Mouse (Mus musculus) liver, postnatal 0 days (tissue): ENCODE data around the gene Afp. TPM values are rescaled to one million over a fixed set of nuclear protein-coding genes. Genes with fewer than 3 reads are reported as not detected.

Experiments
- ATAC-seq: fragments of 200-750 bp; cut with Nextera tagmentation; 2 replicates; pipeline ENCODE4 v1.8.0; 2017; ENCODE audit warnings: mild to moderate bottlenecking, moderate library complexity
- DNase-seq: peaks from one replicate; pipeline ENCODE4 v3.0.0-alpha.2; 2016
- H3K27ac ChIP-seq: fragments of 300-500 bp; sonication (generic); 2 replicates; pipeline ENCODE4 v1.5.1; 2014; ENCODE audit warnings: antibody characterized with exemption, moderate library complexity, mild to moderate bottlenecking, low read depth
- H3K27me3 ChIP-seq: fragments of 300-500 bp; sonication (generic); 2 replicates; pipeline ENCODE4 v1.6.1; 2014; ENCODE audit warnings: low read length, control low read depth, mixed read lengths; ENCODE audit not compliant: insufficient read depth
- H3K36me3 ChIP-seq: fragments of 300-500 bp; sonication (generic); replicated peaks from 2 replicates; pipeline ENCODE4 v1.6.1; 2014; ENCODE audit warnings: mild to moderate bottlenecking, control low read depth, low read length, moderate library complexity, mixed read lengths; ENCODE audit not compliant: insufficient read depth
- H3K4me1 ChIP-seq: fragments of 300-500 bp; sonication (generic); 2 replicates; pipeline ENCODE4 v1.6.1; 2014; ENCODE audit warnings: antibody characterized with exemption, mild to moderate bottlenecking, control low read depth; ENCODE audit not compliant: insufficient read depth
- H3K4me2 ChIP-seq: fragments of 300-500 bp; sonication (generic); 2 replicates; pipeline ENCODE4 v1.6.1; 2014; ENCODE audit warnings: low read depth, mild to moderate bottlenecking, low read length, moderate library complexity, mixed read lengths
- H3K4me3 ChIP-seq: fragments of 300-500 bp; sonication (generic); 2 replicates; pipeline ENCODE4 v1.5.1; 2014; ENCODE audit warnings: low read depth, low read length
- H3K9ac ChIP-seq: fragments of 300-500 bp; sonication (generic); replicated peaks from 2 replicates; pipeline ENCODE4 v1.6.1; 2014; ENCODE audit warnings: mild to moderate bottlenecking, moderate library complexity
- H3K9me3 ChIP-seq: fragments of 300-500 bp; sonication (generic); 2 replicates; pipeline ENCODE4 v1.6.1; 2016; ENCODE audit warnings: mild to moderate bottlenecking, control low read depth, low read length, mixed read lengths
- CTCF ChIP-seq: sonication (generic); IDR thresholded peaks from 2 replicates; pipeline ENCODE4 v1.5.1; 2016; ENCODE audit warnings: antibody characterized with exemption, low read depth
- EP300 ChIP-seq: IDR thresholded peaks from 2 replicates; pipeline ENCODE4 v1.6.1; 2016; ENCODE audit warnings: antibody characterized with exemption, low read depth, mild to moderate bottlenecking
- WGBS: fragments of 180-500 bp; shearing (Covaris S2); extraction: QIAGEN DNeasy Blood & Tissue Kit; methylation state at CpG from one replicate; pipeline ENCODE4 v1.1.7; 2014; ENCODE audit not compliant: insufficient replicate concordance; 5-methylcytosine and 5-hydroxymethylcytosine counted together
- polyA plus RNA-seq: library from polyadenylated mRNA; unstranded; fragments of >200 nt; fragmentation: Nextera tagmentation; extraction: Ambion mirVana; gene quantifications from 2 replicates; pipeline ENCODE4 v1.2.1, GENCODE M21; 2015

The Afp gene
- polyA plus RNA-seq, 1 experiment from 2014 or later = 11,303 TPM

GRCm38 (mm10) chr5:90466806-90467205, 23.7 kb upstream of the Afp start:
- no peak overlapping the region for H3K27ac ChIP-seq
- no peak overlapping the region for H3K4me2 ChIP-seq
- no peak overlapping the region for H3K4me3 ChIP-seq
- ATAC-seq = no peak
- TF ChIP-seq EP300 (no peak), CTCF (no peak)
- WGBS = 52% methylated on average over 4 of the region's 4 CpGs
- no peaks in the 10 kb centered on the region for H3K27me3 ChIP-seq
- H3K4me1 ChIP-seq = no peaks in the 10 kb centered on the region
- DNase-seq = no peak
- no peaks in the 10 kb centered on the region for H3K9me3 ChIP-seq
- peaks cover 2% of the 10 kb centered on the region; the same call in 1 of the 2 replicates for H3K36me3 ChIP-seq
- no peak overlapping the region for H3K9ac ChIP-seq

- 58% methylated on average over 6 of the region's 6 CpGs for WGBS
- Histone ChIP-seq H3K4me3 (no peak overlapping the region), H3K36me3 (peaks cover 3% of the 10 kb centered on the region; the same call in 1 of the 2 replicates), H3K4me1 (no peaks in the 10 kb centered on the region), H3K27ac (no peak overlapping the region), H3K9ac (no peak overlapping the region), H3K9me3 (no peaks in the 10 kb centered on the region), H3K27me3 (no peaks in the 10 kb centered on the region), H3K4me2 (no peak overlapping the region)
- TF ChIP-seq CTCF = no peak
- no peak for TF ChIP-seq EP300
- peak; percentile 41 for DNase-seq
- peak; percentile 30 for ATAC-seq
Observed at GRCm38 (mm10) chr5:90467245-90467644, 23.3 kb upstream of the Afp start.

- 63% methylated on average over 3 of the region's 3 CpGs for WGBS
- TF ChIP-seq EP300 = no peak
- TF ChIP-seq CTCF = no peak
- peaks cover 5% of the 10 kb centered on the region; the same call in 1 of the 2 replicates for H3K36me3 ChIP-seq
Observed at GRCm38 (mm10) chr5:90470836-90471235, 19.7 kb upstream of the Afp start.

GRCm38 (mm10) chr5:90473902-90474301, 16.6 kb upstream of the Afp start:
- Histone ChIP-seq H3K27ac (peak overlapping the region; percentile 55; the same call in 1 of the 2 replicates), H3K36me3 (peaks cover 5% of the 10 kb centered on the region; the same call in 1 of the 2 replicates), H3K27me3 (no peaks in the 10 kb centered on the region), H3K4me1 (no peaks in the 10 kb centered on the region), H3K9me3 (no peaks in the 10 kb centered on the region), H3K4me2 (no peak overlapping the region), H3K4me3 (no peak overlapping the region), H3K9ac (no peak overlapping the region)
- DNase-seq (no peak), ATAC-seq (peak; percentile 55)
- WGBS = 45% methylated on average over 4 of the region's 4 CpGs
- TF ChIP-seq EP300 (no peak), CTCF (no peak)

More at GRCm38 (mm10) chr5:90470836-90471235, 19.7 kb upstream of the Afp start:
- DNase-seq (no peak), ATAC-seq (no peak)
- no peaks in the 10 kb centered on the region for H3K9me3 ChIP-seq
- no peaks in the 10 kb centered on the region for H3K4me1 ChIP-seq
- no peak overlapping the region for H3K4me2 ChIP-seq
- H3K27me3 ChIP-seq = no peaks in the 10 kb centered on the region
- no peak overlapping the region for H3K4me3 ChIP-seq
- no peak overlapping the region for H3K9ac ChIP-seq
- H3K27ac ChIP-seq = no peak overlapping the region

GRCm38 (mm10) chr5:90474369-90474768, 16.2 kb upstream of the Afp start:
- Histone ChIP-seq H3K4me1 (no peaks in the 10 kb centered on the region), H3K27me3 (no peaks in the 10 kb centered on the region), H3K9ac (no peak overlapping the region), H3K4me3 (no peak overlapping the region), H3K27ac (peak overlapping the region; percentile 55; the same call in 1 of the 2 replicates), H3K36me3 (0 out of 2 replicates have a peak, but pooled peaks cover 3% of the 10 kb centered on the region), H3K9me3 (no peaks in the 10 kb centered on the region), H3K4me2 (no peak overlapping the region)
- WGBS = 56% methylated on average over 5 of the region's 5 CpGs
- DNase-seq (no peak), ATAC-seq (peak; percentile 16)
- TF ChIP-seq CTCF (no peak), EP300 (no peak)

GRCm38 (mm10) chr5:90476741-90477140, 13.8 kb upstream of the Afp start:
- no peak overlapping the region for H3K4me2 ChIP-seq
- WGBS = 55% methylated on average over 3 of the region's 3 CpGs
- no peak; the same call in 1 of the 2 replicates for TF ChIP-seq EP300
- no peak for TF ChIP-seq CTCF
- H3K27ac ChIP-seq = peak overlapping the region; percentile 19; the same call in 1 of the 2 replicates
- H3K36me3 ChIP-seq = 0 out of 2 replicates have a peak, but pooled peaks cover 3% of the 10 kb centered on the region
- peak; percentile 1; the same call in 1 of the 2 replicates for ATAC-seq
- no peak overlapping the region for H3K4me3 ChIP-seq
- no peaks in the 10 kb centered on the region for H3K9me3 ChIP-seq
- peaks cover 4% of the 10 kb centered on the region; the same call in 1 of the 2 replicates for H3K4me1 ChIP-seq
- no peak overlapping the region for H3K9ac ChIP-seq
- no peaks in the 10 kb centered on the region for H3K27me3 ChIP-seq
- no peak for DNase-seq
